Mouse (Mus musculus): Measurements from ENCODE around the gene Slc1a4.

The Slc1a4 gene

DNA sequence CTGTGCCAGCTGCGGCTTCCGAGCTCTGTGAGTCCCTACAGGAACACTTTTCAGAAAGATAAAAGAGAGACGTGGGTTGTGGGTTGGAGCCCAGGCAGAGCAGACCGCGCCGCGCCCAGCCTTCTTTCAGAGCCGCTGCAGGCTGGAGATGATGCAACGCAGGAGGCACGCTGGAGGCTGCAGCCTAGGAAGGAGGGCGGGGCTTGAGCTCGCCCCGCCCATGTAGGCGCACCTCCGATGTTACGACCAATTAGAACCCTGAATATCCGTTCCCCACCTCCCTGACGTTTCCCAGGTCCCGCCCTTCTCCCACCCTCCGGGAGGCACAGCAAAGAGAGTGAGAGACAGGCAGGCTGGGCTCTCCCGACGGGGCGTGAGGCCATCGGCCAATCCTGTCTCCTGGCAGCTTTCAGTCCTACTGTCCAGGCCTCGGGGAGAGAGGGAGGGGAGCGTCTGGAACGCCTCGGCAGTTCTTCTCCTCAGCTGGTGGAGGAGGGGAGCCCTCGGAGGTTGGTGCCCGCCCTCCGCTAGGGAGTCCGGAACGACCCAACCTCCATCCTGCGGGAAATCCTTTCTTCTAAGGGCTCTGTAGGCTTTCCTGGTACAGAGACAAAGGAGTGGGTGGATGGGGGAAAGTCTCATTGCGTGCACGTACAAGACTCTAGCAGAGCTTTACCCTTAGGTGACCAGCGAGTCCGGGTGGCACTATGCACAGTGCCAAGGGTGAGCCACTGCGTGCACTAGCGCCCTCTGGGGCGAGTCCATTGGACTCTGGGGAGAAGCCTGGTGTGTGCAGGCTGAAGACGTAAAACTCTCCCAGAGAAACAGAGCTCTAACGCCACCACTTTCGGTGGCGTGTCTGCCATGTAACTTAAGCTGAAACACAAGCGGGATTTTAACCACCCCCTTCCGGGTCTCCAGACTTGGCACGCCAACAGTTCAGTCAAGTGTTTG, at the start of gene Slc1a4:
Gene Slc1a4, minus strand, starts transcription at position 153 of the 954 bp plus-strand sequence.
- in situ Hi-C loops (cut with MboI; ENCODE audit: unreplicated experiment in 2 of 2) = loop anchor here in 1 of 2 experiments (5.0 to 10.0 kb wide), 2 partner anchors 118 to 409 kb away; partner anchors contain the start of gene Aftph

DNA sequence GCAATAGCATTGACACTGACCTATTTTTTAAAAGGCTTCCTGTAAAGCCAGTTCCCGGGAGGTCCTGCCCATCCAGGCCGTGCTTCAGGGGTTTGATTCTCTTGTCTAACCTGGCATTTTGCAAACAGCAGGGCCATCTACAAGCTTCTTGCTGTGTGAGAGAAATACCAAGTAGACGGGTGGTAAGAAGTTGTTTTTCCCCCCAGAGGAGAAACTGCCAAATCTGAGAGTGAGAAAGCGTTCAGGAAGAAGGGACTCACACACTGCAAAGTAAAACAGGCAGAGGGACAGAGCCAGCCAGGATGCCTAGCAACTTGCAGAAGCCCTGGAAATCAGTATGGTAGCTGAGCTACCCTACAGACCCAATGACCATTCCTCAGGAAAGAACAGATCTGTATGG, 47.6 kb upstream of the Slc1a4 start:
- in situ Hi-C loops (cut with MboI; ENCODE audit: unreplicated experiment in 2 of 2) = no loop called here

DNA sequence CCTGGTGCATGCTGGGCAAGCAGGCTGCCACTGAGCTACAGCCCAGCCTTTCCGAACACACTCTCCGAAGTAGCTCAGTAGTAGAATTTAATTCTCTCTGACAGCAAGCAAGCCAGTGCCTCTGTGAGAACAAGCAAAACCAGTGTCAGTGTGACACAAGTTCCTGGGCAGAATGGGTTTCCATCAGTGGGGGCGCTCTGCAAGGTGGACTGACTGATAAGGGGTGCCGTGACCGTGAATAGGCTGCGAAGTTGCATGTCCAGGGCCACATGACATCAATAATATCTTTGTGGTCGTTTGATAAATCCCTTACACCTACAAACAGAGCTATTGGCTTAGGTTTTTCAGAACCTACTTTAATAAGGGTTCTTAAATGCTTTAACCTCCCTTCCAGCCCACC, 44.1 kb upstream of the Slc1a4 start:
- in situ Hi-C loops (cut with MboI; ENCODE audit: unreplicated experiment in 2 of 2) = no loop called here

DNA sequence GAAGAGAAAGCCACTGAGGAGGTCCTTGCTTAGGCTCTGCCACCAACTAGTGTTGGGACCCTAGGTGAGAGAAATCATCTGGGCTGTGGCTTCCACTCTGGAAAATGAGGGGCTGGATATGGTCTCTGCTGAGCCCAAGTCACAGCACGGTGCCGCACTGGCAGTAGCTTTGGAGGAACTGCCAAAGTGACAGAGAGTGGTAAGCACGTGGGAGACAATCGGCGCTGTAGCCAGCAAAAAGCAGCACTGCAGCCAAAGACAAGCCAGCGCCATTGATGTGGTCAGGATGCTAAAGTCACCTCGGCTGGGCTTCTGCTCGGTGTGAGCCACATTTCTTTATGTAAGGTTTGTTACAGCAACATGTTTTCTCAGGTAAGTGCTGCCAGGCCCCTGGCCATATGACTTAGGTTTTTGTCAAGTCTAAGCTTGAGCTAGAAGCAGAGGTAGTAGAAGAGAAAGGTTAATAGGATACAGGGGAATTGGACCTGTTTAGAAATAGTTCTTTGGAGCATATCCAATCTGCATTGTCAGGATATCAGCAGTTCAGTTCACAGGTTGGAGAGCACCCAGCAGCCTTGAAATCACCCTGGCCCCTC, 40.2 kb upstream of the Slc1a4 start:
- in situ Hi-C loops (cut with MboI; ENCODE audit: unreplicated experiment in 2 of 2) = no loop called here

GRCm38 (mm10) chr11:20370486-20370885, 38.0 kb upstream of the Slc1a4 start:
- in situ Hi-C loops (cut with MboI; ENCODE audit: unreplicated experiment in 2 of 2) = no loop called here

DNA sequence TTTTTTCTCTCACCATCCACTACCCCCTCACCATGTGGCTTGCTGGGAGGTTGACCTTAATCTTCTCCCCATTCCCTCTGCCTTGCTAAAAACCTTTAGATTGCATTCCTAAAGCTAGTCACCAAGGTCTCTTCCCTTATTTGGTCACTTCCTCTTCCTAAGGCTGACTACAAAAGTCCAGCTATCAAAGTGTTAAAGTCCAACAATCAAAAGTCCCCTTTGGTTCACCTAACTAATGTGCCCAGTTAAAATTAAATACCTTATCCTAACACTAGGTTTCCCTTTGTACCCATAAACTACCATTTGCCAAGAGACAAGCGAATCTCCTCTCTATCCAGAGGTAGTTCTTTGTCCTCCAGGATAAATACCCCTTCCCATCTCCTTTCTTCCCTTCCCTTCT, 33.9 kb upstream of the Slc1a4 start:
- in situ Hi-C loops (cut with MboI; ENCODE audit: unreplicated experiment in 2 of 2) = no loop called here

- in situ Hi-C loops (cut with MboI; ENCODE audit: unreplicated experiment in 2 of 2) = no loop called here
These were observed 28.8 kb upstream of the Slc1a4 start for GRCm38 (mm10) chr11:20361354-20361753.

GRCm38 (mm10) chr11:20357684-20358447, 25.4 kb upstream of the Slc1a4 start:
- in situ Hi-C loops (cut with MboI; ENCODE audit: unreplicated experiment in 2 of 2) = no loop called here

DNA sequence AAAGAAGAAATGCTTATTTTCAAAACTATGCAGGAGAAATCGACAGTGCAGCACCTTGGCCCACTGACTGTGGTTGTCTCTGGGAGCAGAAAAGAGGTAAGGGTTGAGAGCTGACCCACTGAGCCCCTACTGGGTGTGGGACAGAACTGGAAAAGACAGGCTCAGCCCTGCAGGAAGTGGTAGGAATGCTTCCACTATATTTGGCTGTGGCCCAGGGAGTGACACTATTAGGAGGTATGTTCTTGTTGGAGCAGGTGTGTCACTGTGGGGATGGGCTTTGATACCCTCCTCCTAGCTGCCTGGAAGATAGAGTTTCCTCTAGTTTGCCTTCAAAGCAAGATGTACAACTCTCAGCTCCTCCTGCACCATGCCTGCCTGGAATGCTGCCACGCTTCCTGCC, 16.0 kb upstream of the Slc1a4 start:
- in situ Hi-C loops (cut with MboI; ENCODE audit: unreplicated experiment in 2 of 2) = no loop called here

GRCm38 (mm10) chr11:20347548-20347947, 15.0 kb upstream of the Slc1a4 start:
- in situ Hi-C loops (cut with MboI; ENCODE audit: unreplicated experiment in 2 of 2) = no loop called here

DNA sequence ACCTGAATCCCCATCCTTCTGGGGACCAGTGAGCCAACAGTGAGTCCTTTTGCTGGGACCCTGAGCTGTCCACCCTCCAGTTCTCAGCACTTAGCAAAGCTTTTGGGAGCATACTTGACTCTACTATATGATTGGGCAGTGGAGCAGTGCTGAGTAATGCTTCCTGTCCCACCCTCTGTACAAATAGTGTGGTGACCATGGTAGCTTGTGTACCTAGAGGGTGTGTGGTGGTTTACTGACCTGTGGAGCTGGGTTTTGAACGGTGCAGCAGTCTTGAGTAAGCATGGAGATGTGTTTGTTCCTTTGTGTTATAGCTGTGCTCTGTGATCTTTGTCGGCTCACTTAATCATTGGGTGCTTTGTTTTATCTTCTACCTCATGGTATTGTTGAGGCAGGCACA, 13.9 kb upstream of the Slc1a4 start:
- in situ Hi-C loops (cut with MboI; ENCODE audit: unreplicated experiment in 2 of 2) = no loop called here

DNA sequence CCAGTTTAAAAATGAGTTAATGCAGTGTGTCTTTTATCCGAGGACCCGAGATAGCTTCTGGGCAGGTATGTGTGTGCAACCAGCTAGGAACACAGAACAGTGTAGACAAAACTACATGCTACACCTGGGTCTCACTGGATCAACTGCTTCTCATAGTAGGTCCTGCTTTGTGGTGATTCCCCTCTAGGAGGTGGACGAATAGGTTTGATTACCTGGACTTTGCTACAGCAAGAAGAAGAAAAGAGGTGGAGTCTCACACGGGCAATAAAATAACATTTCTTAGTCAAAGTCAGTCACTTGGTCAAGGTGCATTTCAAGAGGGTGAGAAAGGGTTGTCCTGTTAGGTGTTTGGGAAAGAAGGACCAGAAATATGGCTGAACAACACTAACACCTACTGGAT, 11.4 kb upstream of the Slc1a4 start:
- in situ Hi-C loops (cut with MboI; ENCODE audit: unreplicated experiment in 2 of 2) = no loop called here

DNA sequence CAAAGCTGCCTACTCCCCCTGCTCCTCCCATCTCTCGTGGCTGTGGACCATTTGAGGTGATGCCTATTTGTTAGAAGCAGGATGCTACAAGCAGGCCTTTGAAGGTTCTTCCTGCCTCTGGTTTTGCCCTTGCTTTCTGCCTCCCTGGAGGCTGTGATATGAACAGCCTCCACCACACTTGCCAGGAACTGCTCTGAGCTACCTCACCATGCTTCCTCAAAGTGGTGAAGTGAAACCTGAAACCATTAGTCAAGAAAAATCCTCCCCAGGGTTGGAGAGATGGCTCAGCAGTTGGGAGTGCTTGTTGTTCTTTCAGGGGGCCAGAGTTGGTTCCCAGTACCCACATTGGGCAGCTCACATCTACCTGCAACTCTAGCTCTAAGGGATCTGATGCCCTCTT, 9.1 kb upstream of the Slc1a4 start:
- in situ Hi-C loops (cut with MboI; ENCODE audit: unreplicated experiment in 2 of 2) = no loop called here

DNA sequence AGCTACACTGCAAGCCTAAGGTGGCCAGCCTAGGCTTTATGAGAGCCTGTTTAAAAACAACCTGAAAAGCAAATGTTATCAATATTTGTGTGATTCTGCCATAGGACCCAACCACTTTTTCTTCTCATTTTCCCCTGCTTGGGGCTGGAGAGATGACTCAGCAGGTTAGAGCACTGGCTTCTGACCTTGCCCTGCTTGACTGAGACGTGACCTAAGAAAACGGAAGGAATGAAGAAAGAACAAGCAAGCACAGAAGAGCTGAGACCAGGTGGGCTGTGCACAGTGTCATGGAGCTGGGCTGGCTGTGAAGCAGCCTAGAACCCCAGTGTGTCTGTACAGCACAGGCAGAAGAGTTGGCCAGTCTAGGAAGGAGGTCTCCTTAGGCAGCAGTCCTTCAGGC, 6.2 kb upstream of the Slc1a4 start:
- in situ Hi-C loops (cut with MboI; ENCODE audit: unreplicated experiment in 2 of 2) = loop anchor here in 1 of 2 experiments (10.0 kb wide), 1 partner anchor 124 kb away; no protein-coding TSS in a partner anchor

- in situ Hi-C loops (cut with MboI; ENCODE audit: unreplicated experiment in 2 of 2) = loop anchor here in 1 of 2 experiments (5.0 to 10.0 kb wide), 2 partner anchors 120 to 408 kb away; partner anchors contain the start of gene Aftph
These were observed 1.8 kb upstream of the Slc1a4 start for GRCm38 (mm10) chr11:20334301-20334700.

DNA sequence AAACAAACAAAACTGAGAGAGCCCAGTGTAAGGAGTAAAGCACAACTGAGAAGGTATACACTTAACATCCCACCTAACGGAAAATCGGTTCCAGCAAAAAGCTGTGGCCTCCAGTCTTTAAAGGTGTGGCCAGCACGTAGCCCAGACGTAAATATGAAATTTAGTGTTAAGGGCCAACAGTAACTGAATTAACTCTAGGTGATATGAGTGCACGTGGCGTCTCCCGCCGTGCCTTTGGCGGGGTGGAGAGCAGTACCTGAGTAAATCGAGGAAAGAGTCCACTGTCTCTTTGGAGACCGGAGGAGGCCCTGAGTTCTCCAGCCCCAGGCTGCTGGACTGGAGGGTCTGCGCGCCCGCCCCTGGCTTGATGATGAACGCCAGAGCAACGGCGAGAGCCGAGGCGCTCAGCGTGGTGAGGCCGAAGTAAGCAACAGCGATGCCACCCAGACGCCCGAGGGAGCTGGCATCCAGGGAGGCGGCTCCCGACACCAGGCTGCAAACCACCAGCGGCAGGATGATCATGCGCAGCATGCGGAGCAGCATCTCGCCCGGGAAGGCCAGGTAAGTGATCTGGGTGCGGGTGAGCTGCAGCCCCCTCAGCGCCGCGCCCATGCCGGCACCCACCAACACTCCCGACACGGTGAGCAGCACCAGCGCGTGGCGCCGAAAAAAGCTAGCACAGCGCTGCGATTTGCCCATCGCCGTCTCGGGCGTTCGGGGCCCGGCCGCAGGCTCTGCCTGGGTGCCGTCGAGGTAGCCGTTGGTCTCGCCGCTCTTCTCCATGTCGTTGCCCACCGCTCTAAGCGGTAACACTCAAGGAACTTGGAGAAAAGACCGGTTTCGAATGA, 599 bp downstream of the Slc1a4 start:
- in situ Hi-C loops (cut with MboI; ENCODE audit: unreplicated experiment in 2 of 2) = loop anchor here in 1 of 2 experiments (5.0 to 10.0 kb wide), 2 partner anchors 117 to 410 kb away; partner anchors contain the start of gene Aftph

- in situ Hi-C loops (cut with MboI; ENCODE audit: unreplicated experiment in 2 of 2) = loop anchor here in 1 of 2 experiments (5.0 to 10.0 kb wide), 2 partner anchors 116 to 411 kb away; partner anchors contain the start of gene Aftph
These were observed 1.4 kb downstream of the Slc1a4 start for GRCm38 (mm10) chr11:20331027-20331689.

- in situ Hi-C loops (cut with MboI; ENCODE audit: unreplicated experiment in 2 of 2) = loop anchor here in 1 of 2 experiments (5.0 to 10.0 kb wide), 2 partner anchors 115 to 413 kb away; partner anchors contain the start of gene Aftph
These were observed 2.8 kb downstream of the Slc1a4 start for GRCm38 (mm10) chr11:20329711-20330110.

DNA sequence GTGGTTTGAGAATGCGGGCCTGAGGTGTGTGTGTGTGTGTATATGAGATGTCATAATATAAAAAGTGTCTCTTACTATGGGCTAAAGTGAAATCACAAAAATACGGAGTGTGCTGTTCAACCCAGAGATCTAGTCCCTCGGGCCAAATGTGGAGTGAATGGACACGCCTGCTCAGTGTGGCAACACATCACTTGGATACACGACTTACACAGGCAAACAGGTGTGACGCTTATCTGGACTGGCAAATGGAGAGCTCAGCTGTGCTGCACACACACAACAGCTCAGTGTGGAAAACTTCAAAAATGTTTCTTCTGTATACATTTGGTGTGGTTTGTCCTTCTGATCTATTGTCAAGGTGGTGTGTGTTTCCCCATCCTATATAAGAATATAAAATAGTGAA, 3.7 kb downstream of the Slc1a4 start:
- in situ Hi-C loops (cut with MboI; ENCODE audit: unreplicated experiment in 2 of 2) = no loop called here

All from v-Abl transformed pro-B cells (cell line).